Mouse (Mus musculus): ENCODE measurements around the gene Vamp2. TPM values are rescaled to one million over a fixed set of nuclear protein-coding genes. Genes with fewer than 3 reads are reported as not detected.

Vamp2 gene
- polyA plus RNA-seq, 1 experiment from 2014 or later = 61.8 TPM

Other genes with a start within 250 kb of the Vamp2 start
- 69.1 and 69.5 TPM in 2 replicates for gene Ndel1, start 216.6 kb upstream of the Vamp2 start, polyA plus RNA-seq (2015; fragmentation: Nextera tagmentation; extraction: Ambion mirVana)
- 0.06 and 0.10 TPM in 2 replicates for gene Rnf222, start 199.9 kb upstream of the Vamp2 start, polyA plus RNA-seq (2015; fragmentation: Nextera tagmentation; extraction: Ambion mirVana)
- 1,017 and 1,034 TPM in 2 replicates for gene Rpl26, start 186.9 kb upstream of the Vamp2 start, polyA plus RNA-seq (2015; fragmentation: Nextera tagmentation; extraction: Ambion mirVana)
- gene Odf4, start 161.4 kb upstream of the Vamp2 start, polyA plus RNA-seq (2015; fragmentation: Nextera tagmentation; extraction: Ambion mirVana) = not detected in 2 replicates
- 8.1 and 8.6 TPM in 2 replicates for gene Arhgef15, start 131.0 kb upstream of the Vamp2 start, polyA plus RNA-seq (2015; fragmentation: Nextera tagmentation; extraction: Ambion mirVana)
- gene Slc25a35, start 120.4 kb upstream of the Vamp2 start, polyA plus RNA-seq (2015; fragmentation: Nextera tagmentation; extraction: Ambion mirVana) = 2.7 and 2.8 TPM in 2 replicates
- 61.4 and 62.2 TPM in 2 replicates for gene Rangrf, start 113.3 kb upstream of the Vamp2 start, polyA plus RNA-seq (2015; fragmentation: Nextera tagmentation; extraction: Ambion mirVana)
- 29.7 and 32.1 TPM in 2 replicates for gene Pfas, start 80.0 kb upstream of the Vamp2 start, polyA plus RNA-seq (2015; fragmentation: Nextera tagmentation; extraction: Ambion mirVana)
- 35.1 and 38.6 TPM in 2 replicates for gene Ctc1, start 72.6 kb upstream of the Vamp2 start, polyA plus RNA-seq (2015; fragmentation: Nextera tagmentation; extraction: Ambion mirVana)
- 133 and 135 TPM in 2 replicates for gene Aurkb, start 42.8 kb upstream of the Vamp2 start, polyA plus RNA-seq (2015; fragmentation: Nextera tagmentation; extraction: Ambion mirVana)
- 8.6 and 8.9 TPM in 2 replicates for gene Borcs6, start 28.8 kb upstream of the Vamp2 start, polyA plus RNA-seq (2015; fragmentation: Nextera tagmentation; extraction: Ambion mirVana)
- 43.7 and 47.6 TPM in 2 replicates for gene Tmem107, start 17.7 kb upstream of the Vamp2 start, polyA plus RNA-seq (2015; fragmentation: Nextera tagmentation; extraction: Ambion mirVana)
- 11.9 and 15.6 TPM in 2 replicates for gene Per1, start 6.7 kb downstream of the Vamp2 start, polyA plus RNA-seq (2015; fragmentation: Nextera tagmentation; extraction: Ambion mirVana)
- 0.62 and 0.70 TPM in 2 replicates for gene Hes7, start 31.9 kb downstream of the Vamp2 start, polyA plus RNA-seq (2015; fragmentation: Nextera tagmentation; extraction: Ambion mirVana)
- 0.29 and 0.34 TPM in 2 replicates for gene 9130213A22Rik, start 34.1 kb downstream of the Vamp2 start, polyA plus RNA-seq (2015; fragmentation: Nextera tagmentation; extraction: Ambion mirVana)
- gene Aloxe3, start 37.4 kb downstream of the Vamp2 start, polyA plus RNA-seq (2015; fragmentation: Nextera tagmentation; extraction: Ambion mirVana) = 0.19 and 0.29 TPM in 2 replicates
- gene Alox12b, start 68.5 kb downstream of the Vamp2 start, polyA plus RNA-seq (2015; fragmentation: Nextera tagmentation; extraction: Ambion mirVana) = 0.35 and 0.43 TPM in 2 replicates
- 0.14 and 0.15 TPM in 2 replicates for gene Alox8, start 109.4 kb downstream of the Vamp2 start, polyA plus RNA-seq (2015; fragmentation: Nextera tagmentation; extraction: Ambion mirVana)
- 0.03 and 0.10 TPM in 2 replicates for gene Gucy2e, start 148.5 kb downstream of the Vamp2 start, polyA plus RNA-seq (2015; fragmentation: Nextera tagmentation; extraction: Ambion mirVana)
- gene Cntrob, start 235.3 kb downstream of the Vamp2 start, polyA plus RNA-seq (2015; fragmentation: Nextera tagmentation; extraction: Ambion mirVana) = 18.5 and 19.6 TPM in 2 replicates
- gene Trappc1, start 235.5 kb downstream of the Vamp2 start, polyA plus RNA-seq (2015; fragmentation: Nextera tagmentation; extraction: Ambion mirVana) = 135 and 147 TPM in 2 replicates
- gene Kcnab3, start 237.8 kb downstream of the Vamp2 start, polyA plus RNA-seq (2015; fragmentation: Nextera tagmentation; extraction: Ambion mirVana) = 2.2 and 2.3 TPM in 2 replicates